Mouse (Mus musculus) subcutaneous adipose tissue, adult 2 months (tissue): ENCODE measurements around the gene Rnls. TPM values are rescaled to one million over a fixed set of nuclear protein-coding genes. Genes with fewer than 3 reads are reported as not detected.

ENCODE experiments used
- polyA plus RNA-seq: library from polyadenylated mRNA; depleted of rRNA; stranded (reverse); fragments of >200 nt; gene quantifications from 2 replicates; pipeline ENCODE4 v1.2.3, GENCODE M21; 2012; ENCODE audit warnings: low replicate concordance; rRNA removed

Gene Rnls
- polyA plus RNA-seq = 0.99 and 1.5 TPM in 2 replicates

DNA sequence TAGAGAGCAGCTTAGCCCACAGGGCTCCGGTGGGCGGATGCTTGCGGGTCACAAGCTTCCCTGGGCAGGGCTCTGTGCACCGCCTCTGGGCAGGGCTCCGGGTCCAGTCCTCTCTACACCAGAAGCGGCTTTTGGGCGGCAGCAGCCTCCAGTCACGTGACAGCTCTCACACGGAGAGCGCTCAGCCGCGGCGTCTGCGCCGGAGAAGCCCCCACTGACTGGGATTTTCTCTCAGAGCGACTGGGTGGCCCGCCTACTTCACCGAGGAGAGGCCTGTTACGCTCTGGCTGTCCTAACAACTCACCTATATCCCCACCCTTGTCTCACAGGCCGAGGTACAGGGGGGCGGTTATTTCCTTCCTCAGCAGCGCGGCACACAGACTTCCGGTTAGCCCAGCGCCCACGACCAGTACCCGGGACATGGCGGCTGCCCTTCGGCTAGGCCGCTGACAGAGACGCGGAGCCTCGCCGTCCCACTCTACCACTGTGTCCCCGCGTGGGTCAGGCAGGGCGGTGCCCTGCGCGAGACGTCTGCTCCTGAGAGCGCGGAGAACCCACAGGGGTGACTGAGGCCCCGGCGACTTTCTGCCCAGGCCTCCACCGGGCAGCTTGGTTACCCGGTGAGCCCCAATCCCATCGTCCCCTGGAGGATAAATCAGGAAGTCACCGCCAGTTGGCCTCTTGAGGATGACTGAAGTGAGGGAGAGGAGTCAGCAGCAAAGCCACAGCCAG lies at the start of gene Rnls:
Gene Rnls (minus strand): TSS at position 645 of the 732 bp plus-strand sequence.

Other genes starting within 250 kb of the Rnls start
- gene Lipo4, start 125.5 kb upstream of the Rnls start, polyA plus RNA-seq = not detected in 2 replicates
- gene Gm8978, start 233.0 kb upstream of the Rnls start, polyA plus RNA-seq = not detected in 2 replicates